Mouse (Mus musculus) lung, adult 2 months (tissue): Measurements from ENCODE around the gene Rnf126.
A peak's percentile ranks its signal among the peaks of the same experiment; 100 is the strongest.

ENCODE experiments used
- CTCF ChIP-seq: fragments of 200-500 bp; IDR thresholded peaks from 2 replicates; pipeline ENCODE4 v1.5.1; 2011; ENCODE audit warnings: mild to moderate bottlenecking, low read length, control low read depth; ENCODE audit not compliant: insufficient read depth
- POLR2A ChIP-seq: fragments of 200-500 bp; IDR thresholded peaks from 2 replicates; pipeline ENCODE4 v1.6.1; 2011; ENCODE audit warnings: low read depth, mild to moderate bottlenecking, control low read depth, low read length, borderline replicate concordance; ENCODE audit errors: extremely low read depth

GRCm38 (mm10) chr10:79712029-79712428 lies 54.7 kb downstream of the Rnf126 start:
- 0 out of 2 replicates have a peak, but pooled peaks have one; percentile 13 for TF ChIP-seq CTCF
- TF ChIP-seq POLR2A: no peak
